Mouse (Mus musculus) left cerebral cortex, adult 18-20 months (tissue): ENCODE results near the gene Srsf9. TPM values are rescaled to one million over a fixed set of nuclear protein-coding genes. Genes with fewer than 3 reads are reported as not detected.
"Not testable (repeated sequence)": the region's sequence is repeated elsewhere in the genome, so short reads cannot be mapped to it uniquely, and the experiment has no call there.

ENCODE experiments used
- DNase-seq, 2 experiments: peaks; one replicate each; pipeline ENCODE4 v3.0.0; 2021 to 2022; ENCODE audit warnings: low spot score in 2 of 2, mixed read lengths in 1 of 2
- total RNA-seq, 2 experiments: library from RNA; stranded (reverse); gene quantifications; 2 replicates each; pipeline ENCODE4 v1.2.3; 2021

The Srsf9 gene
- total RNA-seq, 2 experiments from 2014 or later, result 62.9 to 72.1 TPM

- no peak for DNase-seq
Measured at GRCm38 (mm10) chr5:115364782-115365181, 37.8 kb downstream of the Srsf9 start.

- DNase-seq, result no peak
Measured at GRCm38 (mm10) chr5:115371736-115372135, 44.8 kb downstream of the Srsf9 start.

- DNase-seq, result no peak
Measured at GRCm38 (mm10) chr5:115373441-115374203, 46.6 kb downstream of the Srsf9 start.

DNA sequence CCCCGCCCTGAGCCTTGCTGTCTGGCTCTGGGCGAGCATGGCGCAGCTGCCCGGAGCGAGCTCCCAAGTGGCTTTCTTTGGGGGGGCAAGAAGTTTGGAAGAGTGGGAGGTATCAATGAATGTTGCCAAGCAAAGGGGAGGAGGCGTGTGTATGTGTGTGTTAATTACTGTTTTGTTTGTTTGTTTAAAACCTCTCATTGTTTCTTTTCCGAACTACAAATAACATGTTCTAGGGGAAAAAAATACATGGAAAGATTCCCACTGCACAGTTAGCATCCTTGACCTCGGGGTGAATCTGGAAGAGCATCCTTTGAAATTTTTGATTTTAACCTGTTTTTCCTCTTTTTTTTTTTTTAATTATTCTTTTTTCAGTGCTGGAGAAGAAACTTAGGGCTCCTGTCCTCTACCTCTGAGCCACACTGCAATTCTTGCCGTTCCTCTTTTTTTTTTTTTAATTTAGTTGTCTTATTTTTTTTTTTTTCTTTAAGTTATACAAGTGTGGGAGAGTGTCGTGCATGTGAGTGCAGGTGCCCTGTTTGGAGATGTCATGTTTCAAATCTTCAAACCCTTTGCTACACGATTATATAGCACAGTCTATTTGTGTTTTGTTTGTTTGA is 47.3 kb downstream of the Srsf9 start:
- DNase-seq, result no peak

GRCm38 (mm10) chr5:115375436-115375835 is 48.5 kb downstream of the Srsf9 start:
- no peak for DNase-seq

- not testable (repeated sequence) for DNase-seq
Measured at GRCm38 (mm10) chr5:115378882-115379281, 51.9 kb downstream of the Srsf9 start.

Other genes starting within 250 kb of the Srsf9 start
- not detected for gene Gm10401, start 228.9 kb upstream of the Srsf9 start, total RNA-seq
- 1 to 10 TPM; 7.9 to 8.7 TPM for gene Acads, start 207.8 kb upstream of the Srsf9 start, total RNA-seq
- 10 to 100 TPM; 28.8 to 28.9 TPM for gene Unc119b, start 192.2 kb upstream of the Srsf9 start, total RNA-seq
- 10 to 100 TPM; 88.6 to 93.5 TPM for gene Mlec, start 169.0 kb upstream of the Srsf9 start, total RNA-seq
- 100 to 1,000 TPM; 288 to 320 TPM for gene Cabp1, start 132.8 kb upstream of the Srsf9 start, total RNA-seq
- gene Pop5, start 91.3 kb upstream of the Srsf9 start, total RNA-seq, result 100 to 1,000 TPM in 1 of 2 experiments, 10 to 100 TPM in 1; 95.9 to 111 TPM
- 100 to 1,000 TPM; 247 to 256 TPM for gene Rnf10, start 54.3 kb upstream of the Srsf9 start, total RNA-seq
- 10 to 100 TPM; 42.1 to 43.2 TPM for gene Coq5, start 47.5 kb upstream of the Srsf9 start, total RNA-seq
- 100 to 1,000 TPM; 631 to 705 TPM for gene Dynll1, start 26.2 kb upstream of the Srsf9 start, total RNA-seq
- 10 to 100 TPM; 18.4 to 20.5 TPM for gene Gatc, start 14.0 kb downstream of the Srsf9 start, total RNA-seq
- gene Triap1, start 14.0 kb downstream of the Srsf9 start, total RNA-seq, result 10 to 100 TPM; 26.4 to 27.9 TPM
- gene Cox6a1, start 21.8 kb downstream of the Srsf9 start, total RNA-seq, result 100 to 1,000 TPM; 721 to 781 TPM
- 10 to 100 TPM; 48.8 to 49.1 TPM for gene Msi1, start 102.4 kb downstream of the Srsf9 start, total RNA-seq
- not detected for gene Pla2g1b, start 139.1 kb downstream of the Srsf9 start, total RNA-seq
- gene Sirt4, start 157.5 kb downstream of the Srsf9 start, total RNA-seq, result 10 to 100 TPM; 37.1 to 37.8 TPM
- gene Pxn, start 179.5 kb downstream of the Srsf9 start, total RNA-seq, result 10 to 100 TPM; 22.2 to 25.7 TPM
- gene Rplp0, start 232.3 kb downstream of the Srsf9 start, total RNA-seq, result 100 to 1,000 TPM; 185 to 199 TPM
- gene Gcn1l1, start 238.1 kb downstream of the Srsf9 start, total RNA-seq, result 10 to 100 TPM; 62.0 to 66.4 TPM